Comparison of ENCODE assay signal across 1 mouse cellular context in the genomic region with DNA sequence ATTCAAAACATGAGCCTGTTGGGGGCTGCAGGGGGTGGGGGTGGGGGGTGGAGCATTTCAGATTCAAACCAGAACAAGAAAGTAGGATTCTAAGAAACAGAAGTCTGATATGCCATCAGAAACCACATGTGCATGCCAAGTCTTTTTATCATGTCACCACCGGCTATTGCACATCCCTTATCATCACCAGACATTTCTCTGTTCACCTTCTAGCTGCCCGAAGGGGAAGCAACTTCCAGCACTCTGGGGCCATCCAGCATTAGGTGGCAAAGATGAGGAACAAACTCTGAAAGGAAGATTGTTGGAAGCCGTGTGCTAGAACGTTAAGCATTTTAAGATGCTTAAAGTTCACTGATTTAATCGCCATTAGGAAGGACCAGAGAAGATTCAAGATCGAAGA.
TF ChIP-seq lines count a peak whose summit lies in the region.

No protein-coding gene starts in this region.

TF ChIP-seq in MEL, 35 proteins besides CTCF, POLR2A, EP300 and RAD21 (continued from another document):
- TF ChIP-seq SMC3 (IDR thresholded peaks at IDR 0.05; ENCODE audit: low read depth, low read length) (no peak), MEF2A (IDR thresholded peaks at IDR 0.05; ENCODE audit: extremely low read depth, insufficient replicate concordance, low read depth, low read length, poor library complexity, severe bottlenecking) (no peak)
